Mouse (Mus musculus) layer of hippocampus, postnatal 36 days (tissue): ENCODE results near the gene Bbs12. TPM values are rescaled to one million over a fixed set of nuclear protein-coding genes. Genes with fewer than 3 reads are reported as not detected.
A peak's percentile ranks its signal among the peaks of the same experiment; 100 is the strongest.

ENCODE experiments used
- DNase-seq, 2 experiments: peaks; one replicate each; pipeline ENCODE4 v3.0.0; 2022
- total RNA-seq, 2 experiments: library from RNA; stranded (reverse); gene quantifications; 2 replicates each; pipeline ENCODE4 v1.2.3; 2021

Gene Bbs12
- total RNA-seq, 2 experiments from 2014 or later: 5.8 to 7.5 TPM

- no peak for DNase-seq
Measured at GRCm38 (mm10) chr3:37328489-37328888, 16.1 kb downstream of the Bbs12 start.

- no peak for DNase-seq
Measured at GRCm38 (mm10) chr3:37329963-37330362, 17.6 kb downstream of the Bbs12 start.

DNA sequence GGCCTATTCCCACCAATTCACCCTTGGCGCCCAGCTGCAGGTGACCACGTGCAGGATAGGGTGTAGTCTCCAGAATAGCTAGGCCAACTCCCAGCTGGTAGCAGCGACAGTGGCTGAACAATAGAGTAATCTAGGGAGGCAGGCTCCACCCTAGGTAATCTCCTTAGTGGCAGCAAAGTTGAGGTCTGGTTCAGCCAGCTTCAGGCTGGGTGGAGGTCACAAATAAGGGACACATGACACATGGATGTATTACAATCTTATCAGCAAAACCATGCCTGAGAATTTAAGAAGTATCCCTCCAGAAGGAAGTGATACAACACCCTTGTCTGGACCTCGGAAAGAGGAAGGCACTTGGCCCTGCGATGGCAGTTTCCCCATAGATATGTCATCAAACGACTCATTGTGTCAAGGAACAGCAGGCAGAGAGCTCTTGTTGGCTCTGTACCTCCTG, 19.7 kb downstream of the Bbs12 start:
- no peak for DNase-seq

DNA sequence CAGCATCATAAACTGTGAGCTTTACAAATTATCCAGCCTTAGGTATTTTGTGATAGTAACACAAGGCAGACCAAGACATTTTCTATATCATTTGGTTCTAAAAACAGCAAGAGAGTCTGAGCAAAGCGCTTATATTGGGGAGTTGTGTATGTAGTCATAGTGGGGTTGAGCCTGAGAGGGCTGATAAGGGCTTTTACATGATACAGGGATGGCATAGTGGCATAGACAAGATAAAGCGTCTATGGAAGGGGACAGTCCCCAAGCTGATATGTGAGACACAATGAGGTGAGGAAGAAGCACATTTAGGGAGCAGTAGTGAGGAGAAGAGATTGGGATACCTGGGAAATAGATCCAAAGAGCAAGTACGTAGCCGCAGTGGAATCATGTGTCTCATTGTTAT, 21.7 kb downstream of the Bbs12 start:
- DNase-seq: no peak

GRCm38 (mm10) chr3:37341110-37341509, 28.8 kb downstream of the Bbs12 start:
- DNase-seq: no peak

DNA sequence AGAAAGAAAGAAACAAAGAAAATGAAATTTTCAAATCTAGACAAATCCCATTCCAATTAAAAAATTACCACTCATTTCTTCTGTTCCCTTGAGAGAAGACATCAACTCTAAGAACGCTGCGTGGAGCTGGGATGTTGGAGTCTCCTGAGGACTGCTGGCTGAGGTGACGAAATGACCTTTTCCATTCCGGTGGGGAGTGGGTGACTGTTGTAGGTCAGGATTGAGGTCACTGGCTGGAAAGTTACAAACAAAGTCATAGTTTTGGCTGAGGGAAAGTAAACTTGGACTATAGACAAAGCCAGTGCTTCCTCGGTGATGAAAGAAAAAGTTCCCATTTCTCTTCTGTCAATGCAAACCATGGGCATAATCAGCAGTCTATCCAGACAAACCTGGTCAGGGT, 30.5 kb downstream of the Bbs12 start:
- DNase-seq: no peak

DNA sequence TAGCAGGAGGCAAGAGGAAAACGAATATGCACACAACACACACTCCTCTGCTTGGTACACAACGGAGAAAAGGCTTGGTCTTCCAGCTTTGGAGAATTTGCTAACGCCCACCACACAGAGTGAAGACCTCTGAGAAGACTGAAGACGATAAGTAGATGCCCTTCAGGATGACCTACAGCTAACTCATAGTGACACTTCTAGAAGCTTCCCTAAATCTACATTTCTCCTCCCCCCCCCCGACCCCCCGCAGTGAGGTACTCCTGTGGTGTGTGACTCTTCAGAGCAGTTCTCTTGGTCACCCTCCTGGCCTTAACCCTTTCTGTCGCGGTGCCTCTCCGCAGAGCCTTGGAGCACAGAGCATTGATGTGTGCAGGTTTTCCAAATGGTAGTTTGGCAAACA, 35.3 kb downstream of the Bbs12 start:
- no peak for DNase-seq

GRCm38 (mm10) chr3:37348221-37349165, 36.1 kb downstream of the Bbs12 start, which contains the start of gene Fgf2:
Gene Fgf2 (plus strand): TSS chr3:37348346.
- peak in 1 of 2 experiments; percentile 27 for DNase-seq

DNA sequence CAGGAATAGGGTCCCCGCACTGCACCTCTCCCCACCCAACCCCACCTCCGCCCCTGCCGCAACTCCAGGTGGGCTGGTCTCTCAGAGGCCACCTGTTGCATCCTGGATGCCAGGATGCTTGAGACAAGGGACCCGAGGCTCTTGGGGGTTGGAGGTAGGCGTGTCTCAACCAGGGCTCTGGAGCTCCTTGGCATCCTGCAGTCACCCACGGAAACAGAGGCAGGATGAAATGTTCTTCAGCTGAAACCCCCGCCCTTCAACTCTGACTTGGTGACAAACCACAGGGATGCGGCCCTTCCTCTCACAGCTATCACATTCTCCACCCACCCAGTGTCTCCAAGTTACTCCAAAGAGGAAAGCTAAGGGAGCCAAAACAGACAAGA, 36.8 kb downstream of the Bbs12 start:
- DNase-seq: no peak

DNA sequence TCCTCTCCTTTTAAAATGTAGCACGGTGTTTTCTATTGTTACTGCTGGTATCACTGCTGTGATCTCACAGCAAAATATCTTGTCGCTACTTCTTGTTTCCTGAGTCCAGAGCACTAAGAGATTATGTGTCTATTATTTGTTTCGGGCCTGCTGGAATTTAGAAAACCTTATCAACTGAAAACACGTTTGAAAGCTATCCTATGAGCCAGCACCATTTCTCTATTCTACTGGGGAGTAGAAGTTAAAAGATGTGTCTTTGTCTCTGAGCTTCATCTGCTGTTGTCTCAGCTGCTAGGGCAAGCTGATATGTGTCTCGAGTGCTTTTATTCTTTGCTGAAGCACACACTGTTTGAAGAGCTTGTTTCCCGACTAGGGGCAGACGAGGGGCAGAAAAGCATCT, 38.0 kb downstream of the Bbs12 start:
- no peak for DNase-seq

DNA sequence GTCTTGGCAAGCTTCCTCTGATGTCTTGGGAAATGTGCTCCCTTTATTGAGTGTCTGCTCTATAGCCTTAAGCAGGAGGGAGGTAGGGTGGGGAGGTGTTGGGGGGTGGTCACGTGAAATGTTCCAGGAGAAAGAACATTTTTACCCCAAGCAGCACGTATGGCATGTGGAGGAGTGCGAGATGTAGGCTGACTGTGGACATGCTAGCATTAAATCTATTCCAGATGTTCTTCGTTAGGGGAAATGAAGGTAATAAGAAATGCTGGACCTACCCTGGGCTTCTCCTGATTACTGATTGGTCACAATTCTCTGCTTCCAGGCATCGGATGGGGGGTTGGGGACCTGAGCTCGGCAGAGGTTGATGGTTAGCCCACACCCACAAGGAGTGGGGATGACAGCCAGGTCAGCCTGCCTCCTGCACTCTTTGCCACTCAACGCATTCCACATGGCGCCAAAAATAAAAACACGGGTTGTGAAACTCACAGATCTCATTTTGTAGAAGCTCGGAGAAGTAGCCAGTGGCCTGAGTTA, 41.7 kb downstream of the Bbs12 start:
- no peak for DNase-seq

- no peak for DNase-seq
Measured at GRCm38 (mm10) chr3:37354737-37355136, 42.4 kb downstream of the Bbs12 start.

DNA sequence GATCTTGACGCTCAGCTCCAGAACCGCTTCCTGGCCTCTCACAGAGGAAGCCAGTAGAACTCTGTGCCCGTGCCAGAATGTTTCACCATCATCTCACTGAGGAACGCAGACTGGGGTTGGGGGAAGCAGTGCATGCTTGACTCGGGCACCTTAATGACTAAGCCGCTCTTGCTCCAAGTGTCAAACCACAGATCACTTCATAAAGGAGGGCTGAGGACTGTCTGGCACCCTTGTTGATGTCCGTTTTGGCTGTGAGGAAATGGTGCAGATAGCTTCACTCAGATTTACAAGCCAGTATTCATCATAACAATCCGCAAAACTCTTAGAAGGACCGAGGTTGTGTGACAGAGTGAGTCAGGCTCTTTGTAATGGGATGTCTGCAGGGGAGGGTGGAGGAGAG, 48.4 kb downstream of the Bbs12 start:
- DNase-seq: no peak

GRCm38 (mm10) chr3:37365144-37365543, 52.8 kb downstream of the Bbs12 start:
- no peak for DNase-seq

GRCm38 (mm10) chr3:37365976-37366375, 53.6 kb downstream of the Bbs12 start:
- no peak for DNase-seq

- no peak for DNase-seq
Measured at GRCm38 (mm10) chr3:37366381-37367053, 54.2 kb downstream of the Bbs12 start.

- no peak for DNase-seq
Measured at GRCm38 (mm10) chr3:37370407-37370806, 58.1 kb downstream of the Bbs12 start.

Other genes with a start within 250 kb of the Bbs12 start
- gene Adad1, start 249.0 kb upstream of the Bbs12 start, total RNA-seq: not detected
- gene Il2, start 186.6 kb upstream of the Bbs12 start, total RNA-seq: not detected
- gene Il21, start 79.9 kb upstream of the Bbs12 start, total RNA-seq: not detected
- 10 to 100 TPM in 1 of 2 experiments, 1 to 10 TPM in 1; 8.9 to 10.5 TPM for gene Cetn4, start 154 bp downstream of the Bbs12 start, total RNA-seq
- gene Fgf2, start 35.8 kb downstream of the Bbs12 start, total RNA-seq: 1 to 10 TPM; 7.3 to 8.5 TPM
- 10 to 100 TPM; 19.6 to 26.2 TPM for gene Spata5, start 107.3 kb downstream of the Bbs12 start, total RNA-seq
- 1 to 10 TPM; 4.5 to 5.4 TPM for gene Nudt6, start 107.7 kb downstream of the Bbs12 start, total RNA-seq